Mouse (Mus musculus): ENCODE measurements around the gene Stub1. TPM values are rescaled to one million over a fixed set of nuclear protein-coding genes. Genes with fewer than 3 reads are reported as not detected.
A peak's percentile ranks its signal among the peaks of the same experiment; 100 is the strongest.
"Not testable (repeated sequence)": the region's sequence is repeated elsewhere in the genome, so short reads cannot be mapped to it uniquely, and the experiment has no call there.

The Stub1 gene
- polyA plus RNA-seq, 1 experiment from 2014 or later, result 362 TPM

- Histone ChIP-seq H3K9ac (peak overlapping the region; percentile 77), H3K36me3 (peaks cover 22% of the 10 kb centered on the region), H3K27me3 (no peaks in the 10 kb centered on the region), H3K4me3 (replicated peaks) (peak overlapping the region; percentile 84), H3K9me3 (replicated peaks) (no peaks in the 10 kb centered on the region), H3K4me1 (peaks cover 36% of the 10 kb centered on the region), H3K4me2 (peak overlapping the region; percentile 92), H3K27ac (peak overlapping the region; percentile 96)
- WGBS, result 1% methylated on average over 59 of the region's 59 CpGs
- ATAC-seq (replicated peaks; ENCODE audit: low FRiP score), result peak; percentile 90
These were observed 42.2 kb upstream of the Stub1 start for GRCm38 (mm10) chr17:25875171-25876136.

GRCm38 (mm10) chr17:25874721-25875170, 41.5 kb upstream of the Stub1 start, which contains the start of gene Mettl26:
Mettl26 (plus strand) TSS chr17:25875074.
- WGBS, result under 1% methylated on average over 25 of the region's 25 CpGs
- Histone ChIP-seq H3K9ac (peak within 1 kb of the TSS; percentile 77), H3K27ac (peak within 1 kb of the TSS; percentile 96), H3K27me3 (no peaks in the 10 kb centered on the region), H3K4me1 (peaks cover 29% of the 10 kb centered on the region), H3K36me3 (peaks cover 21% of the 10 kb centered on the region), H3K4me2 (peak within 1 kb of the TSS; percentile 92), H3K9me3 (replicated peaks) (no peaks in the 10 kb centered on the region), H3K4me3 (replicated peaks) (peak within 1 kb of the TSS; percentile 84)
- peak; percentile 64 for ATAC-seq (replicated peaks; ENCODE audit: low FRiP score)

GRCm38 (mm10) chr17:25874148-25874720, 41.0 kb upstream of the Stub1 start:
- peak overlapping the region; percentile 77 for H3K9ac ChIP-seq
- ATAC-seq (replicated peaks; ENCODE audit: low FRiP score), result no peak
- 5% methylated on average over 14 of the region's 14 CpGs for WGBS
- H3K27me3 ChIP-seq, result no peaks in the 10 kb centered on the region
- H3K36me3 ChIP-seq, result peaks cover 17% of the 10 kb centered on the region
- H3K9me3 ChIP-seq (replicated peaks), result no peaks in the 10 kb centered on the region
- H3K4me1 ChIP-seq, result peaks cover 27% of the 10 kb centered on the region
- peak overlapping the region; percentile 84 for H3K4me3 ChIP-seq (replicated peaks)
- peak overlapping the region; percentile 92 for H3K4me2 ChIP-seq
- peak overlapping the region; percentile 96 for H3K27ac ChIP-seq

GRCm38 (mm10) chr17:25873405-25874147, 40.4 kb upstream of the Stub1 start:
- H3K4me1 ChIP-seq, result peaks cover 33% of the 10 kb centered on the region
- H3K27ac ChIP-seq, result peak overlapping the region; percentile 96
- no peaks in the 10 kb centered on the region for H3K27me3 ChIP-seq
- peak overlapping the region; percentile 92 for H3K4me2 ChIP-seq
- 67% methylated on average over 11 of the region's 11 CpGs for WGBS
- peak overlapping the region; percentile 84 for H3K4me3 ChIP-seq (replicated peaks)
- H3K36me3 ChIP-seq, result peaks cover 10% of the 10 kb centered on the region
- ATAC-seq (replicated peaks; ENCODE audit: low FRiP score), result no peak
- no peaks in the 10 kb centered on the region for H3K9me3 ChIP-seq (replicated peaks)
- H3K9ac ChIP-seq, result no peak overlapping the region

- Histone ChIP-seq H3K36me3 (peaks cover 1% of the 10 kb centered on the region), H3K27me3 (no peaks in the 10 kb centered on the region), H3K4me2 (no peak overlapping the region), H3K9me3 (replicated peaks) (no peaks in the 10 kb centered on the region), H3K27ac (no peak overlapping the region), H3K4me1 (peaks cover 39% of the 10 kb centered on the region), H3K9ac (no peak overlapping the region), H3K4me3 (replicated peaks) (no peak overlapping the region)
- WGBS, result 81% methylated on average over 3 of the region's 3 CpGs
- ATAC-seq (replicated peaks; ENCODE audit: low FRiP score), result no peak
These were observed 39.5 kb upstream of the Stub1 start for GRCm38 (mm10) chr17:25872676-25873075.

GRCm38 (mm10) chr17:25871566-25871965, 38.4 kb upstream of the Stub1 start:
- not testable (repeated sequence) for H3K9ac ChIP-seq; H3K27me3 ChIP-seq; H3K4me3 ChIP-seq (replicated peaks); H3K36me3 ChIP-seq; H3K4me2 ChIP-seq; H3K9me3 ChIP-seq (replicated peaks); ATAC-seq (replicated peaks; ENCODE audit: low FRiP score); H3K27ac ChIP-seq
- peaks cover 43% of the 10 kb centered on the region for H3K4me1 ChIP-seq

GRCm38 (mm10) chr17:25869954-25870353, 36.8 kb upstream of the Stub1 start:
- peaks cover 37% of the 10 kb centered on the region for H3K4me1 ChIP-seq
- no peak for ATAC-seq (replicated peaks; ENCODE audit: low FRiP score)
- WGBS, result 92% methylated on average over 2 of the region's 2 CpGs

GRCm38 (mm10) chr17:25869498-25869897, 36.3 kb upstream of the Stub1 start:
- no peak overlapping the region for H3K9ac ChIP-seq
- H3K4me2 ChIP-seq, result no peak overlapping the region
- WGBS, result 88% methylated on average over 8 of the region's 8 CpGs
- ATAC-seq (replicated peaks; ENCODE audit: low FRiP score), result no peak
- H3K27ac ChIP-seq, result no peak overlapping the region
- no peaks in the 10 kb centered on the region for H3K27me3 ChIP-seq
- no peaks in the 10 kb centered on the region for H3K9me3 ChIP-seq (replicated peaks)
- H3K4me3 ChIP-seq (replicated peaks), result no peak overlapping the region
- H3K4me1 ChIP-seq, result peaks cover 36% of the 10 kb centered on the region
- peaks cover 2% of the 10 kb centered on the region; the same call in 1 of the 2 replicates for H3K36me3 ChIP-seq

More at GRCm38 (mm10) chr17:25869954-25870353, 36.8 kb upstream of the Stub1 start:
- Histone ChIP-seq H3K9ac (no peak overlapping the region), H3K4me3 (replicated peaks) (no peak overlapping the region), H3K36me3 (no peaks in the 10 kb centered on the region), H3K27me3 (no peaks in the 10 kb centered on the region), H3K9me3 (replicated peaks) (no peaks in the 10 kb centered on the region), H3K27ac (no peak overlapping the region), H3K4me2 (no peak overlapping the region)

GRCm38 (mm10) chr17:25868601-25869191, 35.5 kb upstream of the Stub1 start, which contains the start of gene Mcrip2:
Mcrip2 (minus strand) TSS chr17:25868764.
- Histone ChIP-seq H3K4me2 (peak within 1 kb of the TSS; percentile 96), H3K9me3 (replicated peaks) (no peaks in the 10 kb centered on the region), H3K4me1 (peaks cover 28% of the 10 kb centered on the region), H3K27ac (peak within 1 kb of the TSS; percentile 86), H3K27me3 (no peaks in the 10 kb centered on the region), H3K4me3 (replicated peaks) (peak within 1 kb of the TSS; percentile 82), H3K9ac (peak within 1 kb of the TSS; percentile 70), H3K36me3 (peaks cover 10% of the 10 kb centered on the region)
- WGBS, result under 1% methylated on average over 24 of the region's 24 CpGs
- ATAC-seq (replicated peaks; ENCODE audit: low FRiP score), result peak; percentile 84

- under 1% methylated on average over 42 of the region's 42 CpGs for WGBS
These were observed 34.8 kb upstream of the Stub1 start for GRCm38 (mm10) chr17:25867836-25868600.

GRCm38 (mm10) chr17:25867509-25867835, 34.3 kb upstream of the Stub1 start:
- Histone ChIP-seq H3K9me3 (replicated peaks) (no peaks in the 10 kb centered on the region), H3K4me1 (peaks cover 25% of the 10 kb centered on the region), H3K4me3 (replicated peaks) (peak overlapping the region; percentile 82), H3K27ac (peak overlapping the region; percentile 86), H3K4me2 (peak overlapping the region; percentile 96), H3K27me3 (no peaks in the 10 kb centered on the region), H3K36me3 (peaks cover 13% of the 10 kb centered on the region), H3K9ac (peak overlapping the region; percentile 70)
- 7% methylated on average over 7 of the region's 7 CpGs for WGBS
- 0 out of 2 replicates have a peak, but pooled peaks have one; percentile 16 for ATAC-seq (replicated peaks; ENCODE audit: low FRiP score)

More at GRCm38 (mm10) chr17:25867836-25868600, 34.8 kb upstream of the Stub1 start:
- H3K4me1 ChIP-seq, result peaks cover 25% of the 10 kb centered on the region
- peak overlapping the region; percentile 82 for H3K4me3 ChIP-seq (replicated peaks)
- no peaks in the 10 kb centered on the region for H3K27me3 ChIP-seq
- peaks cover 13% of the 10 kb centered on the region for H3K36me3 ChIP-seq
- peak overlapping the region; percentile 96 for H3K4me2 ChIP-seq
- H3K9me3 ChIP-seq (replicated peaks), result no peaks in the 10 kb centered on the region
- H3K27ac ChIP-seq, result peak overlapping the region; percentile 86
- H3K9ac ChIP-seq, result peak overlapping the region; percentile 70
- ATAC-seq (replicated peaks; ENCODE audit: low FRiP score), result peak; percentile 69

Measured in kidney, embryonic 15.5 days (tissue).